9 mouse cellular contexts compared by ENCODE assay signal in the genomic region with DNA sequence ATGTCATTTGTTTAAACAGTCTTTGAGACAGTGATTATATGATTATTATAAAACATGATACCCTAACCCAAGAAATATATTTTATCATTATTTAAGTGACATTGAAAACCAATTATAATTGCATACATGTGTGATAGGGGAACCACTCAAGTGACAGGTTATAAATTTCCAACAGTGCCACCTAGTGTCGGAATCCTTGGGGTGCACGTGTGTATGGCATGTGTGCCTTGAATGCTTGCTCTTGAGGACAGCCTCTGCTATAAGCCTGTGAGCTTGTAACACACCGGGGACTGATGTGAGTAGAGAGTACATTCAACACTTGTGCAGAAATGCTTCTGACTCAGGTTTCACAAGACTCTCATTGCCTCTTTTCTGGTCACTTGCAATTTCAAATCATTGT.
A peak's percentile ranks its signal among the peaks of the same experiment; 100 is the strongest.
DNase-seq lines count a peak whose midpoint lies in the region; ATAC-seq lines count a peak whose summit lies in the region.
"Had no signal": no experiment of that assay in that cellular context is flagged by ENCODE, and none has a peak within 500 bp of the region (broad histone marks: within the 10 kb centered on the region; RNA-seq: fewer than 3 reads in every experiment).

No protein-coding gene starts in this region.

- no peaks in the 10 kb centered on the region for H3K4me1 ChIP-seq in embryonic facial prominence, embryonic 11.5 days (ENCODE audit: control insufficient read depth, insufficient read depth, low read length)
- H3K4me1 ChIP-seq in hindbrain, embryonic 14.5 days (replicated peaks; ENCODE audit: control insufficient read depth, insufficient read depth, low read length), result no peaks in the 10 kb centered on the region
- H3K4me1 ChIP-seq: megakaryocyte, embryonic 14.5 days had no signal

- 14% methylated on average over 3 of the region's 3 CpGs for WGBS in embryonic facial prominence, embryonic 11.5 days
- whole genome bisulfite sequencing in hindbrain, embryonic 14.5 days, result 26% methylated on average over 3 of the region's 3 CpGs

- peak; percentile 6 for DNase-seq in cerebellum, adult 11 months
- DNase-seq in cerebellum, adult 11-12 months, result no peak
- peak; percentile 62 for DNase-seq in adrenal gland, adult 2 months
- peak; percentile 87 for DNase-seq in embryonic facial prominence, embryonic 11.5 days (ENCODE audit: low spot score)
- DNase-seq in hindbrain, embryonic 14.5 days (ENCODE audit: low spot score), result peak; percentile 71
- DNase-seq in layer of hippocampus, postnatal 25 days (ENCODE audit: extremely low spot score in 1 of 2, low spot score in 1 of 2), result peak; percentile 38 to 73
- peak; percentile 71 for DNase-seq in lung, postnatal 14 days
- DNase-seq in right cerebral cortex, postnatal 36 days (ENCODE audit: low spot score in 2 of 2), result peak; percentile 34 to 42

- peak; percentile 79; the same call in 1 of the 2 replicates for ATAC-seq in embryonic facial prominence, embryonic 11.5 days (replicated peaks; ENCODE audit: insufficient number of reproducible peaks, low FRiP score, low TSS enrichment, low read depth)
- no peak; the same call in 1 of the 2 replicates for ATAC-seq in hindbrain, embryonic 14.5 days (ENCODE audit: low FRiP score)

- H3K4me2 ChIP-seq in embryonic facial prominence, embryonic 11.5 days (ENCODE audit: low read depth, low read length), result no peak overlapping the region
- H3K4me2 ChIP-seq in hindbrain, embryonic 14.5 days (replicated peaks), result no peak overlapping the region

- no peaks in the 10 kb centered on the region for H3K9me3 ChIP-seq in embryonic facial prominence, embryonic 11.5 days (replicated peaks; ENCODE audit: control insufficient read depth, low read length)
- H3K9me3 ChIP-seq in hindbrain, embryonic 14.5 days (ENCODE audit: control insufficient read depth, low read length), result no peaks in the 10 kb centered on the region
- H3K9me3 ChIP-seq: megakaryocyte, embryonic 14.5 days had no signal

- no peaks in the 10 kb centered on the region for H3K36me3 ChIP-seq in embryonic facial prominence, embryonic 11.5 days (replicated peaks; ENCODE audit: control insufficient read depth, insufficient read depth, low read depth, low read length)
- H3K36me3 ChIP-seq in hindbrain, embryonic 14.5 days (replicated peaks; ENCODE audit: control insufficient read depth, insufficient read depth), result no peaks in the 10 kb centered on the region

- no peak overlapping the region for H3K27ac ChIP-seq in embryonic facial prominence, embryonic 11.5 days (replicated peaks; ENCODE audit: low read depth, low read length)
- H3K27ac ChIP-seq in hindbrain, embryonic 14.5 days, result no peak overlapping the region

- H3K9ac ChIP-seq in embryonic facial prominence, embryonic 11.5 days (replicated peaks; ENCODE audit: low read length), result no peak overlapping the region
- H3K9ac ChIP-seq in hindbrain, embryonic 14.5 days, result no peak overlapping the region

- H3K4me3 ChIP-seq in embryonic facial prominence, embryonic 11.5 days (ENCODE audit: low read depth, low read length), result no peak overlapping the region
- H3K4me3 ChIP-seq in hindbrain, embryonic 14.5 days (replicated peaks; ENCODE audit: low read length), result no peak overlapping the region
- H3K4me3 ChIP-seq: megakaryocyte, embryonic 14.5 days had no signal

- H3K27me3 ChIP-seq in embryonic facial prominence, embryonic 11.5 days (ENCODE audit: control insufficient read depth, insufficient read depth, low read length), result no peaks in the 10 kb centered on the region
- no peaks in the 10 kb centered on the region for H3K27me3 ChIP-seq in hindbrain, embryonic 14.5 days (ENCODE audit: control insufficient read depth, insufficient read depth, low read length)
- H3K27me3 ChIP-seq: megakaryocyte, embryonic 14.5 days had no signal
